Mouse (Mus musculus): ENCODE measurements around the gene Xpr1. TPM values are rescaled to one million over a fixed set of nuclear protein-coding genes. Genes with fewer than 3 reads are reported as not detected.

Gene Xpr1
- polyA plus RNA-seq (2017; shearing (Covaris generic)) = 32.6 TPM

GRCm38 (mm10) chr1:155416701-155417677 lies at the start of gene Xpr1:
Gene Xpr1, minus strand, starts transcription at chr1:155417415.

GRCm38 (mm10) chr1:155243797-155244770 lies 173.1 kb downstream of the Xpr1 start, which contains the start of gene BC034090:
Gene BC034090, minus strand, starts transcription at chr1:155244444.

Other genes starting within 250 kb of the Xpr1 start
- 0.33 TPM for gene BC034090, start 173.0 kb downstream of the Xpr1 start, polyA plus RNA-seq (2017; shearing (Covaris generic))
- 71.9 TPM for gene Acbd6, start 140.7 kb upstream of the Xpr1 start, polyA plus RNA-seq (2017; shearing (Covaris generic))